Mouse (Mus musculus): ENCODE results near the gene Dhh. TPM values are rescaled to one million over a fixed set of nuclear protein-coding genes. Genes with fewer than 3 reads are reported as not detected.
"Not testable (repeated sequence)": the region's sequence is repeated elsewhere in the genome, so short reads cannot be mapped to it uniquely, and the experiment has no call there.

Gene Dhh
- polyA plus RNA-seq (2016; fragmentation: Nextera tagmentation; extraction: Ambion mirVana), result 1.6 and 1.9 TPM in 2 replicates

DNA sequence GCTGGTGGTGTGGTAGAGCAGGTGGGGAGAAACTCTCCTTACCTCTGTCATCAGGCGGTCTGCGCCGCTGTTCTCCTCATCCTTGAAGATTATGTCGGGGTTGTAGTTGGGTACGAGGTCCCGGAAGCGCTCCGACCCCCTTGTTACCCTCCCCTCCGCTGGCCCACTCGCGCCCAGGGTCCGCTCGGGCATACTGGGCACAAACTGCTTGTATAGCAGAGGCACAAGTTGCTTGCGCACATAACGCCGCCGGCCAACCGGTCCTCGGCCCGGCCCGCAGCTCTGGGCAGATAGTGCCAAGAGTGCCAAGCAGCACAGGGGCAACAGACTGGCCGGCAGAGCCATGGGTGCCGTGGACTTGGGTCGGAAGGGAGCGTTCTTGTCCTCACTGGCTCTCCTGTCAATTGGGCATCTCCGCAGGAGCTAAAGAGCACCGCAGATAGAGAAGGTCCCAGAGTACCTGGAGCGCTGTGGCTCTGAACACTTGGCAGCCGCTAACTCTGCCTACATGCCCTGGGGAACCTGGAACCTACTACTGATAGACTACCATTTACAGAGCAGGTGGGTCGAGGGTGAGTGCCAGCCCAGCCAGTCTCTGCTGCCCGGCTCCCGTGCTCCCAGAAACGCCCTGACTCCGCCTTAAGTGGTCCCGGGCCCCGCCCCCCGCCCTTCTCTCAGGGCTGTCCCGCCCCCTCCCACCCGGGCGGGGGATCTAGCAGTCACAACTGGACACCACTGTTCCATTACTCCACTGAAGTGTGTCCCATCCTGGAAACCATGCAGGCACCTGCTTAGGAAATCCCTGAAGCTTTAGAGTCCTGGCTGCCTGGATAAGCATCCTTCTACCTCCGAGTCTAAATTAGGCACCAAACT lies at the start of gene Dhh:
Dhh (minus strand) TSS at position 613 of the 873 bp plus-strand sequence.
- no peak for ATAC-seq (ENCODE audit: low FRiP score, low read depth)
- H3K4me1 ChIP-seq, result peaks cover 33% of the 10 kb centered on the region
- H3K36me3 ChIP-seq, result peaks cover 7% of the 10 kb centered on the region
- H3K27ac ChIP-seq, result no peak within 1 kb of the TSS
- no peak within 1 kb of the TSS for H3K4me3 ChIP-seq
- no peaks in the 10 kb centered on the region for H3K9me3 ChIP-seq
- H3K27me3 ChIP-seq (replicated peaks), result peaks cover 76% of the 10 kb centered on the region
- no peak within 1 kb of the TSS for H3K9ac ChIP-seq
- peak within 1 kb of the TSS; percentile 43 for H3K4me2 ChIP-seq (replicated peaks)
- 1% methylated on average over 41 of the region's 41 CpGs for WGBS

DNA sequence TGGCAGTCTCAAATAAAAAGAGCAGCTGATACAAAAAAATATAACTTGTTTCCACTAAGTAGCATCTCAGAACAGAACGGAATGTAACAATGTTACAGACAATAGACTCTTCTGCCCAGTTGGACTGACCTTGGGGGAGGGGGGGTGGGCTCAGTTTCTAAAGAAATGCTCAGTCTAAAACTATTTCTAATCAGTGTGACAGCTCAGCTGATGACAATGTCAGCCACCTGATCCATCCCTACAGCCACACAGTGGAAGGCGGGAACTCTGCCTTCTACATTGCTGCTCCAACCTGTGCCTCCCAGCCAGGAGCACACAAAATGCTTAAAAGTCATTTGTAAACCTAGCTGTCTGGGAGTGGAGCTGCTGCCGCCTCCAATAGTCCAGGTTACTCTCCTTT lies 49.5 kb upstream of the Dhh start:
- H3K4me3 ChIP-seq, result no peak overlapping the region
- H3K27ac ChIP-seq, result peak overlapping the region; percentile 7; the same call in 1 of the 2 replicates
- H3K4me1 ChIP-seq, result no peaks in the 10 kb centered on the region
- no peak overlapping the region for H3K9ac ChIP-seq
- H3K27me3 ChIP-seq (replicated peaks), result no peaks in the 10 kb centered on the region
- no peaks in the 10 kb centered on the region for H3K9me3 ChIP-seq
- 0 out of 2 replicates have a peak overlapping the region, but pooled peaks have one; percentile 55 for H3K4me2 ChIP-seq (replicated peaks)
- H3K36me3 ChIP-seq, result peaks cover 13% of the 10 kb centered on the region
- no peak for ATAC-seq (ENCODE audit: low FRiP score, low read depth)
- 32% methylated on average over 3 of the region's 3 CpGs for WGBS

DNA sequence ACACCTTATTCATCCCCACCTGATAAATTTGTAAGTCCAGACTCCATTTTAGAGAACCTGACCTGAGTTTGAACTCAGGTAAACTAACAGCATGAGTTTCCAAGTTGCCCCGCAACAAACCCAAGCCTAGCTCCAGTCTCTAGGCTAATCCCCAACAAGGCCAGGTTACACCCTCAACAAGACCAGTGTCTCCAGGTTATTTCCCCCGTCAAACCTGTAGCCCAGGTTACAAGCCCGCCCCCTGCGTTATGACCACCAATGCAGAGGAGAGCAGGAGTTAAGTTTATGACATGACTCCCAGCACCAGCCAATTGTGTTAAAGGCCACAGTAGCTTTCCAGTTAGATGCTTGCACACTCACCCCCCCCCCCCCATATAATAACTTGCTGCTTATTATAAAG lies 44.8 kb upstream of the Dhh start:
- H3K27me3 ChIP-seq (replicated peaks), result no peaks in the 10 kb centered on the region
- no peaks in the 10 kb centered on the region for H3K36me3 ChIP-seq
- H3K9me3 ChIP-seq, result no peaks in the 10 kb centered on the region
- no peak for ATAC-seq (ENCODE audit: low FRiP score, low read depth)
- H3K27ac ChIP-seq, result no peak overlapping the region
- H3K4me3 ChIP-seq, result no peak overlapping the region
- 67% methylated on average over 4 of the region's 4 CpGs for WGBS
- H3K4me1 ChIP-seq, result no peaks in the 10 kb centered on the region
- no peak overlapping the region for H3K4me2 ChIP-seq (replicated peaks)
- no peak overlapping the region for H3K9ac ChIP-seq

DNA sequence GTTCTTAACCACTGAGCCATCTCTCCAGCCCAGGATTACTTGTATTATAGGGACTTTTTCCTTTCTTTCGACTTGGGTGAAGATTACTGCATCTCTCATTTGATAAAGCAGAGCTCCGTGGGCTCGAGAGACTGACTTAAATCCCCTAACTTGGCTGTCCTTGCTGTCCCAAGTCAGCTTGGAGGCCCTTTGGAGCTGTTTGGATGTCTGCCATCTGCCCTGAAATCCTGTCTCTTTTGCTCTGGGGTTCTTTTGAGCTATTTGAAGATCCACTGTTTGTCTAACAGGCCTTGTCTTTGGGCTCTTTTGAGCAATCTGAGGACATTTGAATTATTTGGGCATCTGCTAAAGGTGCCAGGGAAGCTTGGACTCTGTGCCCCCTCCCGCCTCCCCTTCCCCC lies 43.7 kb upstream of the Dhh start:
- Histone ChIP-seq H3K4me2 (replicated peaks) (no peak overlapping the region), H3K4me3 (no peak overlapping the region), H3K27ac (no peak overlapping the region), H3K36me3 (no peaks in the 10 kb centered on the region), H3K27me3 (replicated peaks) (no peaks in the 10 kb centered on the region), H3K9ac (no peak overlapping the region), H3K9me3 (no peaks in the 10 kb centered on the region), H3K4me1 (no peaks in the 10 kb centered on the region)
- no peak for ATAC-seq (ENCODE audit: low FRiP score, low read depth)
- WGBS, result 91% methylated on average over 4 of the region's 4 CpGs

DNA sequence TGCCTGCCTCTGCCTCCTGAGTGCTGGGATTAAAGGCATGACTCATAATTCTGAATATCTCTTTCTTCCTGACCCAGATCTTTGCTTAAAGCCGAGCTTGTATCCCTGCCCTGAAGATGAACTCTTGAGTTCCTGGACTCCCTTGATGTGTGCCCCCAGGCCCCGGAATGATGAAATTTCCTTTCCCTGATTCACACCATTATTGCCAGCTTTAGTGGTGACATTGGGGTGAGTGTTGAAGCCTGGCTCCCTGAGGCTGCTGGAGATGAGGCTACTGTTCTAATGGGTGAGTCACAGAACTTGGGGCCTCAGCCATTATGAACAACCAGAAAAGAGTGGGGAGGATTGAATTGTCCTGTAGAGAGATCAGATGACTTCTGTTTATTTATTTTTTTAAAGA lies 43.2 kb upstream of the Dhh start:
- WGBS, result 76% methylated on average over 2 of the region's 2 CpGs
- H3K4me2 ChIP-seq (replicated peaks), result no peak overlapping the region
- H3K9me3 ChIP-seq, result no peaks in the 10 kb centered on the region

DNA sequence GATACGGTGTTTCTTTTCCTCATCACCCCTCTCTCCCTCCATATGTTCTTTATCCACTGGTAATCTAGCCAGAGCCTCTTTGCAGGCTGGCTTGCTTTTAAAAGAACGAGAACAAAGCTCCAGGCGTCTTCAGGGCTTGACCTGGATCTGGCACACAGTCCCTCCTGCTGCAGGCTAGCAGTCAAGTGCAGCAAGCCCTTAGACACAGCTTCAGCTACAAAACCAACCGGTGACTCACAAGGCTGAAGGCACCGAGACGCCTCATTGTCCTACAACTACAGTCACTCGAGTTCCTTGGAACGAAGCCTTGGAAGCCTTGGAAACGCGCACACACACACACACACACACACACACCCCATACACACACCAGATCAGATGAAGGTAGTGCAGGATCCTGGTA lies 42.5 kb upstream of the Dhh start:
- H3K9me3 ChIP-seq, result no peaks in the 10 kb centered on the region
- 72% methylated on average over 10 of the region's 10 CpGs for WGBS
- ATAC-seq (ENCODE audit: low FRiP score, low read depth), result no peak

More for the DNA sequence above, 43.2 kb upstream of the Dhh start:
- Histone ChIP-seq H3K36me3 (no peaks in the 10 kb centered on the region), H3K9ac (no peak overlapping the region), H3K27ac (no peak overlapping the region), H3K27me3 (replicated peaks) (no peaks in the 10 kb centered on the region), H3K4me3 (no peak overlapping the region), H3K4me1 (no peaks in the 10 kb centered on the region)
- no peak for ATAC-seq (ENCODE audit: low FRiP score, low read depth)

DNA sequence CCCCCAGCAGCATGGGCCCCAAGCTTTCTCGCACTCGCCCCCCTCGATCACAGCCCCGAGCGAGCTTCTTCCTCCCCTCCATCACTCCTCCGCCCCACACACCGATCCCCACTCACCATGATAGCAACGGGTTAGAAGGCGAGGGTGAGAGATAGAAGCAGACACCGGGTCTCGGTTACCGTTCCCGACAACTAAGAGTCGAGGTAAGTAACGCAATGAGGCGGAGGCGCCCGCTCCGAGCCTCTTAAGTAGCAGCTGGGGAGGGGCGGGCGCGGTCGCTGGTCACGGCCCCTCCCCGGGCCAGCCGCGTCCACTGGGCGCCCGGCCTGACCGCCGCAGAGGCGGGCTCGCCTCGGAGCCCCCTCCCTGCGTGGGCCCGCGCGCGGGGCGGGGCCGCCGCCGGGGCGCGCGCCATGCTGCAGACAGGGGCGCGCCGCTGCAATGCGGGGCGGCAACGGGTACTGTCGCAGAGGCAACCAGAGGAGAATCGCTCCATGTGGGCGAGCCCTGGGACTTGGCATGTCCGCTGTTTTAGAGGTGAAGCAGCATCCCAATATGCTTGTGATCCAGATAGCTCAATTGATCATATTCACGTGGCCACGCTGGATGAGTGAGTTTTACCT lies 36.0 kb upstream of the Dhh start, which contains the start of gene Tuba1b:
Tuba1b (minus strand) TSS at position 349 of the 623 bp plus-strand sequence.
- H3K36me3 ChIP-seq, result peaks cover 8% of the 10 kb centered on the region; the same call in 1 of the 2 replicates
- peaks cover 17% of the 10 kb centered on the region for H3K4me1 ChIP-seq
- under 1% methylated on average over 57 of the region's 58 CpGs for WGBS
- peak within 1 kb of the TSS; percentile 85 for H3K4me2 ChIP-seq (replicated peaks)
- H3K4me3 ChIP-seq, result peak within 1 kb of the TSS; percentile 50
- peak; percentile 93 for ATAC-seq (ENCODE audit: low FRiP score, low read depth)
- H3K9me3 ChIP-seq, result no peaks in the 10 kb centered on the region
- H3K27me3 ChIP-seq (replicated peaks), result no peaks in the 10 kb centered on the region
- peak within 1 kb of the TSS; percentile 74 for H3K9ac ChIP-seq
- H3K27ac ChIP-seq, result peak within 1 kb of the TSS; percentile 72

More for the DNA sequence above, 42.5 kb upstream of the Dhh start:
- Histone ChIP-seq H3K27me3 (replicated peaks) (no peaks in the 10 kb centered on the region), H3K36me3 (no peaks in the 10 kb centered on the region), H3K4me3 (no peak overlapping the region), H3K4me1 (no peaks in the 10 kb centered on the region), H3K27ac (no peak overlapping the region), H3K4me2 (replicated peaks) (no peak overlapping the region), H3K9ac (no peak overlapping the region)

DNA sequence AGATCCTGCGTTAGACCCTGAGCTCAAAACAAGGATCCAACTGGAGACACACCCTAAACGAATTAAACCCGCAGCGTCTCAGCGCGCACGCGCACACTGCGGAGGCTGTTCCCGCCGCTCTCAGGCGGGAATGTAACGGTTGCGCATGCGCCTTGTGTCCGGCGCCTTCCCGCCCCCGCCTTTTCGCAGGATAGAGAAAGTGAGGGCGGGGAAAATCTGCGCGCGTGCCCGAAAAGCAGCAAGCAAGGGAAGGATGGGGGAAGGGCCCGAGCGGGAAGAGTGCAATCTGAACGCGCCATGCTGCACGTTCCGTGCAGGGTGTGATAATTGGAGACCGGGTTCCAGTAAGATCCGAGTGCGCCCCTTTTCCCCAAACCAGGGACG lies 35.5 kb upstream of the Dhh start:
- peak overlapping the region; percentile 74 for H3K9ac ChIP-seq
- no peaks in the 10 kb centered on the region for H3K27me3 ChIP-seq (replicated peaks)
- peak overlapping the region; percentile 50 for H3K4me3 ChIP-seq
- peak overlapping the region; percentile 72 for H3K27ac ChIP-seq
- under 1% methylated on average over 35 of the region's 35 CpGs for WGBS
- H3K36me3 ChIP-seq, result peaks cover 8% of the 10 kb centered on the region; the same call in 1 of the 2 replicates
- ATAC-seq (ENCODE audit: low FRiP score, low read depth), result peak; percentile 82
- H3K9me3 ChIP-seq, result no peaks in the 10 kb centered on the region
- H3K4me1 ChIP-seq, result peaks cover 17% of the 10 kb centered on the region
- peak overlapping the region; percentile 85 for H3K4me2 ChIP-seq (replicated peaks)

DNA sequence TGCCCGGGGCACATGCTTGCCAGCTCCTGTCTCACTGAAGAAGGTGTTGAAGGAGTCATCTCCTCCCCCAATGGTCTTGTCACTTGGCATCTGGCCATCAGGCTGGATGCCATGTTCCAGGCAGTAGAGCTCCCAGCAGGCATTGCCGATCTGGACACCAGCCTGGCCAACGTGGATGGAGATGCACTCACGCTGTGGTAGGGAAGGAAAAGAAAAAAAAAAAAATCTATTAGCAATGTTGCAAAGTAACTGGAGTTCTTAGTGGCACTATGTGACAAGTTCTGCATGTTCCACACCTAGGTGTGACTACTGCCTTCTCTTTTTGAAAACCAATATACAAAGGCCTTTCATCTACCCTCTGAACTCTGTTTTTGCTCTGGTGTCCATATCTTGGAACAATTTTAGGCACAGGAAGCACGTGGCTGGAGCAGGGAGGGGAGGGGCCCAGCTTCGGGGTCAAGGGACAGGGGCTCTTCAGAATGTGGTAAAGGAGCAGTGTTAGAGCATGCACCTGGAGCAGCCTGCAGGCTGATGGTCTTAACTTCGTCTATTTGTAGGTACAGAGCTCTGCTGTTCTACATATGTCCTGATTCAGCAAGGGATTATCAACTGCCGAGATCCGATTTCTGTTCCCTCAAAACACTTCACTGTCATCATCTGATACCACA lies 34.8 kb upstream of the Dhh start:
- Histone ChIP-seq H3K4me1 (peaks cover 17% of the 10 kb centered on the region), H3K4me2 (replicated peaks) (peak overlapping the region; percentile 85), H3K4me3 (peak overlapping the region; percentile 50), H3K9ac (peak overlapping the region; percentile 74)
- H3K27ac ChIP-seq; ATAC-seq (ENCODE audit: low FRiP score, low read depth); H3K9me3 ChIP-seq; H3K27me3 ChIP-seq (replicated peaks); H3K36me3 ChIP-seq: not testable (repeated sequence)
- WGBS, result 20% methylated on average over 8 of the region's 9 CpGs

DNA sequence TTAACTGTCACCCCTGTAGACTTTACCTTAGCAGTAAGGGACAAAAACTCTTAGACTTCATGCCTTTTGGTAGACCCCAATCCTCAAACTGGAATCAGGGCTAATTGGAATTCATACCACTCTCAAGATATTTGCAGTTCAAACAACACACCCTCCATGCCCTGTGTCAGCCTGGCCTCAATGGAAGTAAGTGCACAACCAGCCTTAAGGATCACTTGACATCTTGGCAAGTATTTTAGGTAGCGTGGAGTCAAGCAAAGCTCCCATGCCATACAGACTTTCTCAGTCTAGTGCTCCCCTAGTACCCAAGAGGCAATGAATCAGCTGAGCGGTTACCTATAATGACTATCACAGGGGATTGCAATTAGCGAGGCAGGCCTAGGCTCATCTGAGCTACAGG lies 32.7 kb upstream of the Dhh start:
- Histone ChIP-seq H3K27me3 (replicated peaks) (no peaks in the 10 kb centered on the region), H3K4me3 (no peak overlapping the region), H3K27ac (no peak overlapping the region), H3K4me1 (peaks cover 17% of the 10 kb centered on the region), H3K36me3 (peaks cover 8% of the 10 kb centered on the region; the same call in 1 of the 2 replicates), H3K9ac (no peak overlapping the region), H3K4me2 (replicated peaks) (peak overlapping the region; percentile 24), H3K9me3 (no peaks in the 10 kb centered on the region)
- 81% methylated on average over 3 of the region's 3 CpGs for WGBS
- ATAC-seq (ENCODE audit: low FRiP score, low read depth), result no peak

DNA sequence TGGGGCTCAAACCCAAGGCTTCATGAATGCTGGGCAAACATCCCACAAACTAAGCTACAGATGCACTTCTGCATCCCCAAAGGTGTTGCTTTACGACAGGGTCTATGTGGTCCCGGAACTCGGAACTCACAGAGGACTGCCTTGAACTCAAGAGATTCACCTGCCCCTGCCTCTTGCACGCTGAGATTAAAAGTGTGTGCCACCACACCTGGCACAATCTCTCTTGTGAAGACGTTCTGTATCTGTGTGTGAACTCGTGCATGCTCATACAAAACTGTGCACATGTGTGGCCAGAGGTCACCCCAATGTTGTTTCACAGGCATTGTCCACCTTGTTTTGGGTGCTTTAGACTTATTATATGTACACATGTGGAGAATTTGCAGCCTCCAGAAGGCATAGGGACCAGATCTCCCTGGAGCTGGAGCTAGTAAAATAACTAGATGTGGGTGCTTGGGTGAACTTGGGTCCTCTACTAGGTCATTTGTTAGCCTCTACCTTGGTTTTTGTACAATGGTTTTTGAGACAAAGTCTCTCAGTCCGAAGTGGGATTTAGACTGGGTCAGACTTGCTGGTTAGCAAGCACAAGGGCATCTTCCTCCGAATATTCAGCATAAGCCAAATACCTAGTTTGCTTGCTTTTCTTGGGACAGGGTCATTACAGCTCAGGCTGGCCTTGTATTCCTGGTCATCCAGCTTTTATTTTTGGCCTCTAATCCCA lies 31.8 kb upstream of the Dhh start:
- H3K9ac ChIP-seq, result no peak overlapping the region
- whole genome bisulfite sequencing, result 57% methylated on average over 8 of the region's 8 CpGs
- no peak overlapping the region for H3K27ac ChIP-seq

More for the DNA sequence above, 31.8 kb upstream of the Dhh start:
- Histone ChIP-seq H3K4me3 (no peak overlapping the region), H3K4me2 (replicated peaks) (no peak overlapping the region; the same call in 1 of the 2 replicates), H3K27me3 (replicated peaks) (no peaks in the 10 kb centered on the region), H3K9me3 (no peaks in the 10 kb centered on the region), H3K36me3 (peaks cover 8% of the 10 kb centered on the region; the same call in 1 of the 2 replicates), H3K4me1 (peaks cover 12% of the 10 kb centered on the region)
- no peak for ATAC-seq (ENCODE audit: low FRiP score, low read depth)
